Mouse (Mus musculus) hindbrain, postnatal 0 days (tissue): ENCODE results near the gene Arih2. TPM values are rescaled to one million over a fixed set of nuclear protein-coding genes. Genes with fewer than 3 reads are reported as not detected.

ENCODE experiments used
- ATAC-seq: fragments of 200-750 bp; cut with Nextera tagmentation; 2 replicates; pipeline ENCODE4 v1.8.0; 2017; ENCODE audit warnings: mild to moderate bottlenecking, moderate TSS enrichment, moderate library complexity
- DNase-seq: peaks from one replicate; pipeline ENCODE4 v3.0.0-alpha.2; 2015; ENCODE audit warnings: low spot score
- H3K27ac ChIP-seq: fragments of 300-500 bp; sonication (generic); 2 replicates; pipeline ENCODE4 v1.5.1; 2014; ENCODE audit warnings: mild to moderate bottlenecking
- H3K27me3 ChIP-seq: fragments of 300-500 bp; sonication (generic); 2 replicates; pipeline ENCODE4 v1.6.1; 2014; ENCODE audit warnings: low read length, mixed read lengths; ENCODE audit not compliant: insufficient read depth
- H3K36me3 ChIP-seq: fragments of 300-500 bp; sonication (generic); 2 replicates; pipeline ENCODE4 v1.6.1; 2014; ENCODE audit warnings: low read length, mixed read lengths; ENCODE audit not compliant: insufficient read depth
- H3K4me1 ChIP-seq: fragments of 300-500 bp; sonication (generic); 2 replicates; pipeline ENCODE4 v1.6.1; 2014; ENCODE audit warnings: antibody characterized with exemption, low read length, mixed read lengths; ENCODE audit not compliant: insufficient read depth
- H3K4me2 ChIP-seq: fragments of 300-500 bp; sonication (generic); 2 replicates; pipeline ENCODE4 v1.6.1; 2014; ENCODE audit warnings: low read depth, mild to moderate bottlenecking, low read length, moderate library complexity, mixed read lengths
- H3K4me3 ChIP-seq: fragments of 300-500 bp; sonication (generic); 2 replicates; pipeline ENCODE4 v1.5.1; 2014; ENCODE audit warnings: low read length
- H3K9ac ChIP-seq: fragments of 300-500 bp; sonication (generic); replicated peaks from 2 replicates; pipeline ENCODE4 v1.6.1; 2014; ENCODE audit warnings: mild to moderate bottlenecking, low read length, moderate library complexity, mixed read lengths
- H3K9me3 ChIP-seq: fragments of 300-500 bp; sonication (generic); 2 replicates; pipeline ENCODE4 v1.6.1; 2016; ENCODE audit warnings: low read length, mixed read lengths
- CTCF ChIP-seq: IDR thresholded peaks from 2 replicates; pipeline ENCODE4 v1.5.1; 2016; ENCODE audit warnings: antibody characterized with exemption, control low read depth, low read depth
- WGBS: fragments of 180-500 bp; shearing (Covaris S2); extraction: QIAGEN DNeasy Blood & Tissue Kit; methylation state at CpG from one replicate; pipeline ENCODE4 v1.1.7; 2014; 5-methylcytosine and 5-hydroxymethylcytosine counted together
- polyA plus RNA-seq: library from polyadenylated mRNA; unstranded; fragments of >200 nt; fragmentation: Nextera tagmentation; extraction: Ambion mirVana; gene quantifications from 2 replicates; pipeline ENCODE4 v1.2.1, GENCODE M21; 2015
- total RNA-seq: library from RNA; depleted of rRNA; stranded (reverse); fragments of >200 nt; gene quantifications from 2 replicates; pipeline ENCODE4 v1.2.3, GENCODE M21; 2014

Gene Arih2
- total and polyA plus RNA-seq, 2 experiments from 2014 or later = 39.7 to 54.8 TPM

- TF ChIP-seq CTCF = peak; percentile 73
- Histone ChIP-seq H3K4me1 (peaks cover 20% of the 10 kb centered on the region), H3K4me2 (peak overlapping the region; percentile 91), H3K4me3 (peak overlapping the region; percentile 53), H3K9ac (peak overlapping the region; percentile 49), H3K27me3 (no peaks in the 10 kb centered on the region), H3K36me3 (peaks cover 40% of the 10 kb centered on the region), H3K27ac (peak overlapping the region; percentile 74), H3K9me3 (no peaks in the 10 kb centered on the region)
- WGBS = 1% methylated on average over 40 of the region's 40 CpGs
- ATAC-seq = no peak
- peak; percentile 86 for DNase-seq
Observed at GRCm38 (mm10) chr9:108570207-108570896, 78.8 kb downstream of the Arih2 start.

DNA sequence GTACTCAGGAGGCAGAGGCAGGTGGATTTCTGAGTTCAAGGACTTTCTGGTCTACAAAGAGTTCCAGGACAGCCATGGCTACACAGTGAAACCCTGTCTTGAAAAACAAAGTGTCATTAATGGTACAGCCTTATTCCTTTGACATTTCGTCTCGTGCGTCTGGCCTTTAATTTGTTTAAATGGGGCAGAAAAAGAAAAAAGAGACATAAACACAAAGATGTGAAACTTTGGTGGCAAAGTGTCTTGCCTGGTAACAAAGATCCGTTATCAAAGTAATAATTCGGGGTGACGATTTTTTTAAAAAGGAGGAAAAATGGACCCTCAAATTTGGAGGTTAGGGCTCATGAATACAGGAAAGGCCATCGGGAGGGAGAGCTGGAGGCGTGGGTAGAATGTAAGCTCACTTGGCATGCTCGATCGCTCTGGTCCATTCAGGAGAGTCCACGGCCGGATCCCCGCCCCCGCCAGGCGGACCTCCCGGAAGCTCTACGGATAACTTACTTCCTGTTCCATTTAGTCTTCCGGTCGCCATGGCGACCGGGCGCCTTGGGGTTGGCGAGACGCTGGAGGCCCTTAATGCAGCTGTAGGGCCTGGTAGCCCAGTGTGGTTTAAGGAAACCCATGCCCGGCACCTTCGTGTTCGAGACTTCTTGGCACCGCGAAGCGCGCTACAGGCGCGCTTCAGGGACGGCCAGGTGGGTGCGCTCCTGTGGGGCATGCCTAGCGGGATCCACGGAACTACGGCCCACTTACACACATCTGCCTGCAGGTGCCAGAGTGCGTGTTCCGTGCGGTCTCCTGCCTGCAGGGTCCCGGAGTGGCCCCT, 79.6 kb downstream of the Arih2 start, which contains the start of gene Dalrd3:
Gene Dalrd3, plus strand, starts transcription at position 506 of the 826 bp plus-strand sequence.
- H3K4me1 ChIP-seq = peaks cover 17% of the 10 kb centered on the region
- peak within 1 kb of the TSS; percentile 91 for H3K4me2 ChIP-seq
- H3K9me3 ChIP-seq = no peaks in the 10 kb centered on the region
- ATAC-seq (peak; percentile 61), DNase-seq (peak; percentile 96)
- no peaks in the 10 kb centered on the region for H3K27me3 ChIP-seq
- peak within 1 kb of the TSS; percentile 74 for H3K27ac ChIP-seq
- H3K4me3 ChIP-seq = peak within 1 kb of the TSS; percentile 53
- H3K9ac ChIP-seq = peak within 1 kb of the TSS; percentile 49
- no peak for TF ChIP-seq CTCF
- H3K36me3 ChIP-seq = peaks cover 38% of the 10 kb centered on the region
- 6% methylated on average over 42 of the region's 42 CpGs for WGBS

DNA sequence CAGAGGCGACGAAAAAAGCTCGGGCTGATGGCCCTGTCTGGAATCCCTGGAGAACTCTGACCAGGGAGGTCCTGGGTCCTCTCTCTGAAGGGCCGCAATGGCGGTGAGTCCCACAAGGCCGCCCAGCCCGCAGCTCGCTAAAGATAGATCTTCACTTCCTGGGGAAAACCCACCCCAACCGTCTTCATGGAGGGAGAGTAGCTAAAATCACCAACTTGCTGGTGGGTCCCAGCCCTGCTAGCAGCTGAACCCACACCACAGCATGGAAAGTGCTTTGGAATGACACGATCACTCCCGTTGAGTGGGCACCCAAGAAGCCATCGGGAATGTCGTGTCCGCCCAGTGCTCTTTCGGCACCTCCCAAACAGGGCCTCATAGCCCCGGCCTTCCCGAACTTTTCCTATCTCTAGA, 80.7 kb downstream of the Arih2 start:
- H3K27ac ChIP-seq = peak overlapping the region; percentile 95; the same call in 1 of the 2 replicates
- no peak for TF ChIP-seq CTCF
- no peaks in the 10 kb centered on the region for H3K27me3 ChIP-seq
- WGBS = 80% methylated on average over 17 of the region's 17 CpGs
- DNase-seq (no peak), ATAC-seq (no peak)
- peaks cover 17% of the 10 kb centered on the region; the same call in 1 of the 2 replicates for H3K4me1 ChIP-seq
- H3K9ac ChIP-seq = no peak overlapping the region
- H3K4me3 ChIP-seq = no peak overlapping the region
- peaks cover 36% of the 10 kb centered on the region for H3K36me3 ChIP-seq
- peak overlapping the region; percentile 96; the same call in 1 of the 2 replicates for H3K4me2 ChIP-seq
- no peaks in the 10 kb centered on the region for H3K9me3 ChIP-seq

DNA sequence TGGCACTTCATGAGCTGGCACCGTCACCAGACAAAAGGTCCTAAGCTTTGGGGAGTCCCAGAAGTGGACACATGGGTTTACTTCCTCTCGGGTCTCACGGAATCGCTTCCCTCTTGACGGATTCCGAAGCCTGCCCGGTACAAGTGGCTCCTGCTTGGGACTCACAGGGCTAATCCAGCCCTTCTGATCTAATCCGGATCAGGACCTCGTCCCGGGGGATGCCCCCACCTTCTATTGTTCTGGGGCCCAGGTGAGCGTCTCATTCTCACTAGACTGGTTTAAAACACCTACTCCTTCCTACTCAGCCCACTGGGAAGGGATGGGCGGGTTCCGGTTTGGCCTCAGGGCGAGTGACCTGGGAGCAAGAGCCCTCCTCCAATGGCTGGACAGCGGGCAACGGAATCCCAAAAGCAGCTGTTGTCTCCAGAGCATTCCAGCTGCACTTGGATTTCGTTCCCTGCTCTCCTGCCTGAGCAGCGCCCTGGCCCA, 81.2 kb downstream of the Arih2 start:
- H3K36me3 ChIP-seq = peaks cover 33% of the 10 kb centered on the region
- WGBS = 13% methylated on average over 18 of the region's 18 CpGs
- no peak for TF ChIP-seq CTCF

DNA sequence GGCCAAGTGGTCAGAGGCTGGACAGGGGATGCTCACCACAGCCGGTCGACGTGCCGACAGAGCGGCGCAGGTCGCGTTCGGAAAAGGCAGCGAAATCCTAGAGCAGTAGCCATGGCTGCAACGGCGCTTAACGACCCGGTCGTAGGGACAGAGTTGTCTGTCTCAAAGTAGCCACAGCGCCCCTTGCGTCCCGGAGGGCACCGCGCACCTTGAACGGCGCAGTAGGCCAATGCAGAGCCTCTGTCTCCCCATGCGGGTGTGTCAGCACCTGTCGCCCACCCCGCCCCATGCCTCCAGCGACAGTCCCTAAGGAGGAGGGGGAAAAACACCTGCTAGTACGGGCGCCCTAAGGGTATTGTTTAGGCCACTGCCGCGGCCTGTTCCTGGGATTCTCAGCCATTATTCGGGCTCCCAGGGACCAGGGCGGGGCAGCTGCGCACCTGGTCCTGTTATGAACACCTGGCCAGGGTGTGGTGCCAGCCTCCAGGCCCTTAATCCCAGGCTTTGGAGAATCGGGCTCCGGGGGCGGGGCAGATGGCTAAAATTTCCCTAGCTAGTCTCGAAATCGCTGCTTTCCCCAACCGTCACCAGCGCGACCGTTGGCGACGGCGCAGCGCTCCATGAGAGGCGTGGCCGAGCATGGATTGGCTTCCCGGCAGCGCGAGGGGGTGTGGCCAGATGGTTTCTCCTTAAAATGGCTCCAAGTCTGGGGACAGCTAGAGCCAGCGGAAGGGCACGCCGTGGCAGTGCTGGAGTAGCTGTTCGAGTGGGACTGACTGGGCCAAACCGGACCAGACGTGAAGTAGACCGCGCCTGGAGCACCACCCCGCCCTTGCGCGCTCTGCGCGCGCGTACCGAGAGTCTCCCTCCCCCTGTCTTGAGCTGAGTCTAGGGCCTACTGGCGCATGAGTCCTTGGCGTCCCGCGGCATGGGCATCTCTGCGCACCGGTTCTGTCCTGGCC, 82.1 kb downstream of the Arih2 start, which contains the start of gene Ndufaf3:
Gene Ndufaf3, minus strand, starts transcription at position 620 of the 962 bp plus-strand sequence.
- H3K4me2 ChIP-seq = peak within 1 kb of the TSS; percentile 96
- H3K27me3 ChIP-seq = no peaks in the 10 kb centered on the region
- TF ChIP-seq CTCF = peak; percentile 97
- ATAC-seq = peak; percentile 86
- WGBS = under 1% methylated on average over 73 of the region's 73 CpGs
- H3K27ac ChIP-seq = peak within 1 kb of the TSS; percentile 95
- H3K36me3 ChIP-seq = peaks cover 24% of the 10 kb centered on the region
- DNase-seq = peak; percentile 98
- H3K4me3 ChIP-seq = peak within 1 kb of the TSS; percentile 61
- H3K9ac ChIP-seq = peak within 1 kb of the TSS; percentile 84
- H3K4me1 ChIP-seq = peaks cover 17% of the 10 kb centered on the region; the same call in 1 of the 2 replicates
- H3K9me3 ChIP-seq = no peaks in the 10 kb centered on the region

More for the DNA sequence above, 81.2 kb downstream of the Arih2 start:
- peak overlapping the region; percentile 61 for H3K4me3 ChIP-seq
- peak overlapping the region; percentile 96 for H3K4me2 ChIP-seq
- H3K9ac ChIP-seq = peak overlapping the region; percentile 84
- H3K4me1 ChIP-seq = peaks cover 17% of the 10 kb centered on the region; the same call in 1 of the 2 replicates
- no peaks in the 10 kb centered on the region for H3K27me3 ChIP-seq
- no peaks in the 10 kb centered on the region for H3K9me3 ChIP-seq
- no peak for ATAC-seq
- no peak for DNase-seq
- H3K27ac ChIP-seq = peak overlapping the region; percentile 95
